Mouse (Mus musculus) liver, embryonic 12.5 days (tissue): ENCODE results near the gene Tnfsf18. TPM values are rescaled to one million over a fixed set of nuclear protein-coding genes. Genes with fewer than 3 reads are reported as not detected.

Experiments used
- ATAC-seq: fragments of 200-750 bp; cut with Nextera tagmentation; 2 replicates; pipeline ENCODE4 v1.8.0; 2017; ENCODE audit warnings: moderate number of reproducible peaks, mild to moderate bottlenecking, moderate library complexity
- H3K27ac ChIP-seq: fragments of 300-500 bp; sonication (generic); 2 replicates; pipeline ENCODE4 v1.5.1; 2016; ENCODE audit warnings: mild to moderate bottlenecking
- H3K27me3 ChIP-seq: fragments of 300-500 bp; sonication (generic); replicated peaks from 2 replicates; pipeline ENCODE4 v1.6.1; 2016; ENCODE audit warnings: mild to moderate bottlenecking, moderate library complexity
- H3K36me3 ChIP-seq: fragments of 300-500 bp; sonication (generic); 2 replicates; pipeline ENCODE4 v1.6.1; 2016; ENCODE audit warnings: mild to moderate bottlenecking, moderate library complexity
- H3K4me1 ChIP-seq: fragments of 300-500 bp; sonication (generic); 2 replicates; pipeline ENCODE4 v1.6.1; 2016
- H3K4me2 ChIP-seq: fragments of 300-500 bp; sonication (generic); 2 replicates; pipeline ENCODE4 v1.6.1; 2016; ENCODE audit warnings: mild to moderate bottlenecking, moderate library complexity
- H3K4me3 ChIP-seq: fragments of 300-500 bp; sonication (generic); 2 replicates; pipeline ENCODE4 v1.5.1; 2016; ENCODE audit warnings: mild to moderate bottlenecking, moderate library complexity
- H3K9ac ChIP-seq: fragments of 300-500 bp; sonication (generic); 2 replicates; pipeline ENCODE4 v1.6.1; 2016; ENCODE audit warnings: mild to moderate bottlenecking, moderate library complexity
- H3K9me3 ChIP-seq: fragments of 300-500 bp; sonication (generic); replicated peaks from 2 replicates; pipeline ENCODE4 v1.6.1; 2016; ENCODE audit warnings: mild to moderate bottlenecking, moderate library complexity
- WGBS: fragments of 180-500 bp; shearing (Covaris S2); methylation state at CpG from one replicate; pipeline ENCODE4 v1.1.7; 2016; ENCODE audit not compliant: insufficient replicate concordance; 5-methylcytosine and 5-hydroxymethylcytosine counted together
- polyA plus RNA-seq: library from polyadenylated mRNA; unstranded; fragments of >200 nt; fragmentation: Nextera tagmentation; extraction: Ambion mirVana; gene quantifications from 2 replicates; pipeline ENCODE4 v1.2.1, GENCODE M21; 2016

Tnfsf18 gene
- polyA plus RNA-seq: not detected in 2 replicates

DNA sequence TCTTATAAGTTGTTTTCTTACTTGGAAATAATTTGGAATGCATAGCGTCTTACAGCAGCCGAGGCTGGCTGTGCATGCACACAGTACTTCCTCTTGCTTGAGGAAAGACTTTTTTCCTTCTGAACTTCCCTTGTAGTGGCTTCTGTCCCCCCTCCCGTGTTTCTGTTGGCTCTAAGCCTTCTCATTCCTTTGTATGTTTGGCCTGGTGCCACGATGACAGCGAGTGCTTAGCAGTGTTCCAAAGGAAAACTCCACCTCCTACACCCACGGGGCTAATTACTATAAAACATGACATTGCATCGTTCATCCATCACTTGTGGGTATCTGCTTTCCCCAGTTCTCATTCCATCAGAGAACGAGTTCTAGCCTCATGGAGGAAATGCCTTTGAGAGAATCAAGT, at the start of gene Tnfsf18:
Tnfsf18 (plus strand) TSS at position 313 of the 400 bp plus-strand sequence.
- no peaks in the 10 kb centered on the region for H3K9me3 ChIP-seq
- no peak for ATAC-seq
- no peaks in the 10 kb centered on the region for H3K36me3 ChIP-seq
- H3K4me3 ChIP-seq: no peak within 1 kb of the TSS
- WGBS: 39% methylated on average over 8 of the region's 8 CpGs
- no peak within 1 kb of the TSS for H3K27ac ChIP-seq
- H3K27me3 ChIP-seq: no peaks in the 10 kb centered on the region
- H3K9ac ChIP-seq: no peak within 1 kb of the TSS
- H3K4me2 ChIP-seq: no peak within 1 kb of the TSS
- no peaks in the 10 kb centered on the region for H3K4me1 ChIP-seq

- Histone ChIP-seq H3K4me2 (no peak overlapping the region), H3K27me3 (no peaks in the 10 kb centered on the region), H3K27ac (no peak overlapping the region), H3K36me3 (no peaks in the 10 kb centered on the region), H3K4me1 (no peaks in the 10 kb centered on the region), H3K9ac (no peak overlapping the region), H3K9me3 (no peaks in the 10 kb centered on the region), H3K4me3 (no peak overlapping the region)
- 69% methylated on average over 7 of the region's 7 CpGs for WGBS
- ATAC-seq: no peak
Measured at GRCm38 (mm10) chr1:161444858-161445257, 49.6 kb upstream of the Tnfsf18 start.

DNA sequence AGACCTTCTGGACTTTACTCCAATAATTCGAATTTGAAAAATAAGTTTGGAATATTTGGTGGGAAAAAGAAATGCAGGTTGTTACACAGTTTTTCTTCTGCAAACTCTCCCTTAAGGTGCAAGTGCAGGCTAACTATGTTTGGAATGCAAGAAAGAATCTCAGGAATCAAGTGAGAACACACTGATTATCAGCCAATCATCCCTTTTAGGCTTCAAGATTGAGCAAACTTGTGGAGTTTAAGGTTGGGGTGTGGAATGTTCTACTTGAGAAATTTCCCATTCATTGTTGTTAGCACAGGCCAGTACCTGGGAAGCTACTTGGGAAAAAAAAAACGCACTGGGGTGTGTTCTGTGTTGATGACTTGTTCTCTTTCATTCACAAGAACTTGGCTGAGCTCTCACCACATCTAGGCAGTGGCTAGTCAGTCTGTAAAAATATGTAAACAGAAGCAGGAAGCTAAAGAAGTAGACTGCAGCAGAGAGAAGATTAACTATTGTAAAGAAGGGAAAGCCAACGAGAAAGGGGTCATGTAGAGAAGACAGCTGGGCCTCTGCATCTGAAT, 42.7 kb upstream of the Tnfsf18 start:
- H3K9ac ChIP-seq: no peak overlapping the region

DNA sequence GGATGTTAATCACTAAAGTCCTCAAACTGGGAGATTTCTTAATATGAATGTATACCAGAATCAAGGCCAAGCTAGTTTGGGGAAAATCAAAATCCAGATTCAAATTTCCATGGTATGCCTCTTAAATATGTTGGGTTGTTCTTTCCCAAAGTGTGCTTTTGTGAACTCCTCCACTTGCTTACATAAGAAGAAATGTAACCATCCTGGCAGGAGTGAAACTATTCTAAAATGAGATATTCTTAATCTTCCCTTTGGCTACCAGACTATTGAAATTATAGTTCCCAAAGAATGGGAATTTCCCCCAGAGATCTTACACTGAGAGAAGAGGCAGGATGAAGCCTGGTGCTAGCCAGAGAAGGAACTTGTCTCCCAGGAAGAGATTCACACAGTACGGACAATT, 42.2 kb upstream of the Tnfsf18 start:
- Histone ChIP-seq H3K36me3 (no peaks in the 10 kb centered on the region), H3K27ac (no peak overlapping the region), H3K27me3 (no peaks in the 10 kb centered on the region), H3K4me2 (no peak overlapping the region), H3K9me3 (no peaks in the 10 kb centered on the region), H3K4me1 (no peaks in the 10 kb centered on the region), H3K9ac (no peak overlapping the region), H3K4me3 (no peak overlapping the region)
- no peak for ATAC-seq
- 73% methylated on average over 1 of the region's 1 CpGs for WGBS

More for the DNA sequence above, 42.7 kb upstream of the Tnfsf18 start:
- no peaks in the 10 kb centered on the region for H3K36me3 ChIP-seq
- no peak overlapping the region for H3K4me2 ChIP-seq
- no peaks in the 10 kb centered on the region for H3K4me1 ChIP-seq
- H3K27me3 ChIP-seq: no peaks in the 10 kb centered on the region
- H3K27ac ChIP-seq: no peak overlapping the region
- 26% methylated on average over 3 of the region's 3 CpGs for WGBS
- no peaks in the 10 kb centered on the region for H3K9me3 ChIP-seq
- ATAC-seq: no peak
- H3K4me3 ChIP-seq: no peak overlapping the region

DNA sequence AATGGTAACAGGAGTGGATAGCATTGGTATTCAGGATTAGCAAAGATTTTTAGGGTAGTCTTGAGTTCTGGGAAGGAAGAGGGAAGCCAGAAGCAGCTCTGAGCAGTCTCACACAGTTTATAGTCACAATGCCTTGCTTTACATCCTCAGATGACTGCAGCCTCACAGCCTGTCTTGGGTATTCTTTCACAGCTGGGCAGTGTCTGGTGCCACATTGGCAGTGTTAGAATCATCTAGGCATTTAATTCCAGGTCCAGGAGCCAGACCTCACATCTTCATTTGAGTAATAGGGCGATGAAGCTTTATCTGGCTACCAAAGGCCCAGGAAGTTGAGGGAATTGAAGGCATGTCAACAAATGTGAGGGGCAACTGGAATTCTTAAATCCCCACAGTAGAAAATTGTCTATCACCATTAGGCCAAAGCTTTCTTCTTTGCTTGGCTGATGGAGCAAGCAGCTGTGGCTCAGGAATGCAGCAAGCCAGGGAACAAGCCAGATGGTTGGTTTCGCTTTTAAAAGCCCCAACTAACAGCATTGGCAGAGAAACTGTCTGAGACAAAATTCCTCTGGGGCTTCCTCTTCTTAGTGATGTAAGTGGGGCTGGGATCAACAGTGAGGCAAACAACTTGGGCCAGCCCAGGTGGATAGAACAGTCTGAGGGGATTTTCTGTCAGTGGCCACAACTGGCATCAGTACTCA, 30.9 kb upstream of the Tnfsf18 start:
- H3K4me1 ChIP-seq: no peaks in the 10 kb centered on the region
- ATAC-seq: no peak
- no peaks in the 10 kb centered on the region for H3K27me3 ChIP-seq
- no peak overlapping the region for H3K4me3 ChIP-seq
- no peak overlapping the region for H3K4me2 ChIP-seq
- no peaks in the 10 kb centered on the region for H3K36me3 ChIP-seq
- H3K27ac ChIP-seq: no peak overlapping the region
- no peak overlapping the region for H3K9ac ChIP-seq
- H3K9me3 ChIP-seq: no peaks in the 10 kb centered on the region
- WGBS: 50% methylated on average over 2 of the region's 2 CpGs

- no peaks in the 10 kb centered on the region for H3K9me3 ChIP-seq
- no peaks in the 10 kb centered on the region for H3K27me3 ChIP-seq
- no peak overlapping the region for H3K4me2 ChIP-seq
- 50% methylated on average over 3 of the region's 3 CpGs for WGBS
- no peak overlapping the region for H3K9ac ChIP-seq
- H3K36me3 ChIP-seq: no peaks in the 10 kb centered on the region
- H3K4me3 ChIP-seq: no peak overlapping the region
- H3K27ac ChIP-seq: no peak overlapping the region
- ATAC-seq: no peak
- H3K4me1 ChIP-seq: no peaks in the 10 kb centered on the region
Measured at GRCm38 (mm10) chr1:161477221-161477620, 17.2 kb upstream of the Tnfsf18 start.

DNA sequence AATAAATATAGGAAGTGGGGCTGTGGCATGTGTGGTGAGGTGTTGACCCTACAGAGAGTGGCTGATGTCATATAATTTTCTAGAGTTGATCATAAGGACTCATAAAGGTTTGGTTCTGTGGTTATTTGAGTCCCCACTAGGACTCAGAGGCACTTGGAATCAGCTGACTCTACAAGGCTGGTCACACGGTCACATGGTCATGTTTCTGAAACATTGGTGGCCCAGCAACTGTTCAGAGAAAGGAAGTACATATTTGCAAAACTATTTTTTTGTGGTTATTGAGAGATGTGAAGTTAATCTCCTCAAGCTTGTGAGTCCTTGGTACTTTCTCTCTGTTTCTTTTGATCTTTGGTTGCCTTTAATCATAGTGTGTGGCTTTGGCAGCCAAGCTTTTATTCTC, 14.6 kb upstream of the Tnfsf18 start:
- Histone ChIP-seq H3K9ac (no peak overlapping the region), H3K36me3 (no peaks in the 10 kb centered on the region), H3K4me3 (no peak overlapping the region), H3K27me3 (no peaks in the 10 kb centered on the region), H3K9me3 (no peaks in the 10 kb centered on the region), H3K4me2 (no peak overlapping the region), H3K4me1 (no peaks in the 10 kb centered on the region), H3K27ac (no peak overlapping the region)
- WGBS: 74% methylated on average over 1 of the region's 1 CpGs
- no peak for ATAC-seq

DNA sequence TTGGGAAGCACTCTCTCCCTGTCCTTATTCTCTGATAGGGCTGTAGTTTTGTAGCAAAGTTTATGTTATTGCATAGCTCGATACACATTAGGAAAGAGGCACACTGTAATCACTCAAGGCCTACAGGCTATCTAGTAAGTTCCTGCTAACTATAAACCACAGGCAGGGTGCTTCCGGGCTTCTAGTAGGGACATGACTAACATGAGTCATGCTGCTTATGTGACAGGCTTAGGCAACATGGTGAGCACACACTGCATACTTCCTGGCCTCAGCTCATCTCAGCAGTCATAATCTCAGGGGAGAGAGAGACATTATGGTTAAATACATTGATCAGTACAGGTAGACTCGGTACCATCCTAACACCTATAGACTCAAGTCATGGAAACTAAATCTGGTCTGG, 12.2 kb upstream of the Tnfsf18 start:
- WGBS: 60% methylated on average over 3 of the region's 3 CpGs
- no peaks in the 10 kb centered on the region for H3K36me3 ChIP-seq
- no peak overlapping the region for H3K4me3 ChIP-seq
- no peaks in the 10 kb centered on the region for H3K9me3 ChIP-seq
- no peak overlapping the region for H3K9ac ChIP-seq
- H3K27ac ChIP-seq: no peak overlapping the region
- no peak overlapping the region for H3K4me2 ChIP-seq
- no peaks in the 10 kb centered on the region for H3K4me1 ChIP-seq
- ATAC-seq: no peak
- no peaks in the 10 kb centered on the region for H3K27me3 ChIP-seq

DNA sequence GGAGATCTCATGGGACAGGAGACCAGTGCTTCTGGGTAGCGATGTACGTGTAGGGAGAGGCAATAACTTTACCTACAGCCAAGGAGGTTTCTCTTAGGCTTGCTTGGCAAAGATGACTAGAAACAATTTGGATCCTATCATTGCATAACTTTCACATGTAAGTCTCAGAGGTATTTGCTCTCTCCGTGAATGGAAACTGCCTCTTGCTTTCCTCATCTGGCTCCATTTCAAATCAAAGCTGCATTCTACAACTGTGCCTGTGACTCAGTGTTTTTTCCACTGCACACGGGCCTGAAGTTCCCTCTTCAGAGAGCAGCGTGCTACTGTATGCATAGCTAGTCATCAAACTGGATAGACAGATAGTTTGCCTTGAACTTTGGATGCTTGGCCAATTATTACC, 7.4 kb upstream of the Tnfsf18 start:
- no peak for ATAC-seq
- 67% methylated on average over 5 of the region's 5 CpGs for WGBS

DNA sequence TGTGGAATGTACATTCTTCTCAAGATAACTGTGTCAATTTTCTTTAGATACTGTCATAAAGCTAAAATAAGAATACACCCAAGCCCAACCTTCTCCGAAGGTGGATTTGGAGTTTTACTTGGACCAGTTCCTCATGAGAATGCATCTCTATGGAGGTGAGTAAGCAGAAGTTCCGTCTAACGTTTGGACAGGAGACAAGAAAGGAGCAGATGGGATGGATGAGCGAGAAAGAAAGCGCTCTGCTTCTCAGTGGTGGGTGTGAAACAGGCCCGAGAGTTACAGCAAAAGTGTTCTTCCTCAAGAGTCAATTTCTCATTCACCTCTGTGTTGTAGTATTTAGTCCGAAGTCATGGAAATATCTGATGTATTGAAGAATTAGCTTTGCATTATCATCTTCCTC, 2.7 kb upstream of the Tnfsf18 start:
- no peak overlapping the region for H3K4me2 ChIP-seq
- H3K4me1 ChIP-seq: no peaks in the 10 kb centered on the region
- no peaks in the 10 kb centered on the region for H3K27me3 ChIP-seq
- no peaks in the 10 kb centered on the region for H3K36me3 ChIP-seq
- no peak overlapping the region for H3K4me3 ChIP-seq
- H3K9ac ChIP-seq: no peak overlapping the region
- no peak overlapping the region for H3K27ac ChIP-seq
- no peak for ATAC-seq
- 71% methylated on average over 7 of the region's 7 CpGs for WGBS
- no peaks in the 10 kb centered on the region for H3K9me3 ChIP-seq

More for the DNA sequence above, 7.4 kb upstream of the Tnfsf18 start:
- no peak overlapping the region for H3K27ac ChIP-seq
- no peaks in the 10 kb centered on the region for H3K9me3 ChIP-seq
- H3K4me3 ChIP-seq: no peak overlapping the region
- no peak overlapping the region for H3K4me2 ChIP-seq
- H3K27me3 ChIP-seq: no peaks in the 10 kb centered on the region
- H3K36me3 ChIP-seq: no peaks in the 10 kb centered on the region
- no peak overlapping the region for H3K9ac ChIP-seq
- H3K4me1 ChIP-seq: no peaks in the 10 kb centered on the region

- WGBS: 54% methylated on average over 7 of the region's 7 CpGs
- ATAC-seq: no peak
- H3K9ac ChIP-seq: no peak overlapping the region
- no peak overlapping the region for H3K27ac ChIP-seq
- H3K4me1 ChIP-seq: no peaks in the 10 kb centered on the region
- no peaks in the 10 kb centered on the region for H3K27me3 ChIP-seq
- no peak overlapping the region for H3K4me2 ChIP-seq
- no peak overlapping the region for H3K4me3 ChIP-seq
- H3K9me3 ChIP-seq: no peaks in the 10 kb centered on the region
- H3K36me3 ChIP-seq: no peaks in the 10 kb centered on the region
Measured at GRCm38 (mm10) chr1:161496866-161497645, 2.6 kb downstream of the Tnfsf18 start.

GRCm38 (mm10) chr1:161500114-161500810, 5.8 kb downstream of the Tnfsf18 start:
- WGBS: 55% methylated on average over 6 of the region's 6 CpGs
- no peak overlapping the region for H3K4me3 ChIP-seq
- H3K36me3 ChIP-seq: no peaks in the 10 kb centered on the region
- H3K9me3 ChIP-seq: no peaks in the 10 kb centered on the region
- no peak overlapping the region for H3K4me2 ChIP-seq
- H3K27ac ChIP-seq: no peak overlapping the region
- H3K27me3 ChIP-seq: no peaks in the 10 kb centered on the region
- H3K4me1 ChIP-seq: no peaks in the 10 kb centered on the region
- no peak overlapping the region for H3K9ac ChIP-seq
- no peak for ATAC-seq
